Mouse (Mus musculus) ES-E14 (cell line): ENCODE data around the gene Plekho1.
A peak's percentile ranks its signal among the peaks of the same experiment; 100 is the strongest.

ENCODE experiments used
- HCFC1 ChIP-seq: IDR thresholded peaks from 2 replicates; pipeline ENCODE4 v1.6.1; 2012; ENCODE audit warnings: low read length, inconsistent platforms, borderline replicate concordance; ENCODE audit not compliant: insufficient read depth
- MAFK ChIP-seq: IDR thresholded peaks from 2 replicates; pipeline ENCODE4 v1.6.1; 2014; ENCODE audit warnings: mild to moderate bottlenecking, low read depth, low read length, inconsistent platforms; ENCODE audit not compliant: insufficient read depth

GRCm38 (mm10) chr3:95986001-95986622 lies 9.7 kb downstream of the Plekho1 start:
- TF ChIP-seq MAFK (no peak), HCFC1 (peak; percentile 45; the same call in 1 of the 2 replicates)
